Mouse (Mus musculus) limb, embryonic 10.5 days (tissue): ENCODE measurements around the gene 2210408I21Rik. TPM values are rescaled to one million over a fixed set of nuclear protein-coding genes. Genes with fewer than 3 reads are reported as not detected.

Experiments
- DNase-seq: peaks from one replicate; pipeline ENCODE4 v3.0.0-alpha.2; 2017; ENCODE audit warnings: low spot score
- H3K27ac ChIP-seq: fragments of 300-500 bp; sonication (generic); 2 replicates; pipeline ENCODE4 v1.5.1; 2016; ENCODE audit warnings: mild to moderate bottlenecking
- H3K27me3 ChIP-seq: fragments of 300-500 bp; sonication (generic); 2 replicates; pipeline ENCODE4 v1.6.1; 2016; ENCODE audit warnings: low read depth, mild to moderate bottlenecking; ENCODE audit not compliant: poor library complexity, severe bottlenecking
- H3K36me3 ChIP-seq: fragments of 300-500 bp; sonication (generic); 2 replicates; pipeline ENCODE4 v1.6.1; 2016; ENCODE audit warnings: mild to moderate bottlenecking, moderate library complexity
- H3K4me1 ChIP-seq: fragments of 300-500 bp; sonication (generic); 2 replicates; pipeline ENCODE4 v1.6.1; 2016
- H3K4me3 ChIP-seq: fragments of 300-500 bp; sonication (generic); 2 replicates; pipeline ENCODE4 v1.5.1; 2016; ENCODE audit warnings: mild to moderate bottlenecking, moderate library complexity
- H3K9me3 ChIP-seq: fragments of 300-500 bp; sonication (generic); replicated peaks from 2 replicates; pipeline ENCODE4 v1.6.1; 2016; ENCODE audit warnings: mild to moderate bottlenecking
- WGBS: fragments of 180-500 bp; shearing (Covaris S2); methylation state at CpG from one replicate; pipeline ENCODE4 v1.1.7; 2016; 5-methylcytosine and 5-hydroxymethylcytosine counted together
- polyA plus RNA-seq: library from polyadenylated mRNA; unstranded; fragments of >200 nt; fragmentation: Nextera tagmentation; extraction: Ambion mirVana; gene quantifications from 2 replicates; pipeline ENCODE4 v1.2.1, GENCODE M21; 2016

The 2210408I21Rik gene
- polyA plus RNA-seq, 1 experiment from 2014 or later: 9.4 TPM

DNA sequence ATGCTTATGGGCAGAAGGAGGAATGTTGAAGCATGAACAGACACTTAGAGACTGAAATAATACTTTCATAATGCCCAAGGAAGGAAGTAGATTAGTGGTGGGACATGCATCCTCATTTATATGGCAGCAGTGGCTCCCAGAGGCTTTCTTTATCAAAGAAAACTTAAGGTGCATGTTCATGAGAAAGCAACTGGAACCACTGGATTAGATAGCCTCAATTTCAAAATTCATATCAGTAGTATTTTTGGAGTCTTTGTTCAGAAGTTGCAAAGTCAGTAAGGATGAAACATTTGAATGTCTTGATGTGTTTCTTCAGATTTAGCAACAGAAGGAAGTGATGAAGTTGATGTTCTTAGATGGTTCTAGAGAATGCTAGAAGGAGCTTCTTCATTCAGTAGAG is 77.9 kb downstream of the 2210408I21Rik start:
- no peaks in the 10 kb centered on the region for H3K36me3 ChIP-seq
- no peak for DNase-seq
- no peaks in the 10 kb centered on the region for H3K4me1 ChIP-seq
- no peaks in the 10 kb centered on the region for H3K9me3 ChIP-seq
- no peaks in the 10 kb centered on the region for H3K27me3 ChIP-seq
- H3K4me3 ChIP-seq: no peak overlapping the region
- no peak overlapping the region for H3K27ac ChIP-seq

DNA sequence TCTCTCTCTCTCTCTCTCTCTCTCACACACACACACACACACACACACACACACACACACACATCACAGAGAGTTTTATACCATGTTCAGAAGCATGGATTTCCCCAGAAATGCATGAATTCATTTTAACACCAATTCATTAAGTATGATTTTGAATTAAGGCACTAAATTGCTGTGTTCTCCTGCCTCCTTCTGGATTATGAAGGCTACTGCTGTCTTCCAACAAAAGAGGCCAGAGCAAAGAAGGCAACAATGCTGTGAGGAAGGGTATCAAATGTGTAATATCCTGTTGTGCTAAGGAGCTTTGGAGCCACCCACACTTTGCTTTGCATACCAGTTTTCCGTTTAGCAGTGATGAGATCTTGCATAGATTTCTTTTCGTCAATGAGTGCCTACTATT is 80.1 kb downstream of the 2210408I21Rik start:
- H3K4me1 ChIP-seq: no peaks in the 10 kb centered on the region
- 82% methylated on average over 2 of the region's 2 CpGs for WGBS
- no peaks in the 10 kb centered on the region for H3K27me3 ChIP-seq
- H3K9me3 ChIP-seq: no peaks in the 10 kb centered on the region
- no peak overlapping the region for H3K4me3 ChIP-seq
- no peak for DNase-seq
- H3K36me3 ChIP-seq: no peaks in the 10 kb centered on the region
- no peak overlapping the region for H3K27ac ChIP-seq

DNA sequence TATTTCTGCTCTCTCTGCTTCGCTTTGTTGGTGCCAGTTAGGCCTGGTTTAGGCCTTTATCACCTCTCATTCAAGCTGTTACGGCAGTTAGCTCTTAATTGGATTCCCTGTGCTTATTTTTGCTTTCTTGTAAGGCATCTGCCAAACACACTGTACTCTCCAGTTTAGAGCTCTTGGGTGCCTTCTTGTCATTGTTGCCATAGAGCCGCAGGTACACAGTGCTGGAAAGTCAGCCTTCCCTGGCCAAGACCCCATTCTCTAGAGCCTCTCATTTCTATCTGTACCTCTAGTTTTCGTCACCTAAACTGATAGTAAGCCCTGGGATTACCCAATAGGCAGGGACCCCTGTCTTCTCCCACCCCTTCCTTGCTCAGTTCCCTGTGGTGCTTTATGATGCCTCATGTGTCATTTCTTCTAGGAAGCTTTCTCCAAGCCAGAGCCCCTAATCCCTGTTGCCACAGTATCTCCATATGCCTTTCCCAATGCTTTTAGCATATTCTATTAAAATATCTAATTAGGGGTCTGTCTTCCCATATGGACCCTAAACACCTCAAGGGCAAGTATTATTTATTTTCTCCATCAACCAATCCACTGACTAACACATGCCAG is 82.4 kb downstream of the 2210408I21Rik start:
- no peaks in the 10 kb centered on the region for H3K9me3 ChIP-seq

DNA sequence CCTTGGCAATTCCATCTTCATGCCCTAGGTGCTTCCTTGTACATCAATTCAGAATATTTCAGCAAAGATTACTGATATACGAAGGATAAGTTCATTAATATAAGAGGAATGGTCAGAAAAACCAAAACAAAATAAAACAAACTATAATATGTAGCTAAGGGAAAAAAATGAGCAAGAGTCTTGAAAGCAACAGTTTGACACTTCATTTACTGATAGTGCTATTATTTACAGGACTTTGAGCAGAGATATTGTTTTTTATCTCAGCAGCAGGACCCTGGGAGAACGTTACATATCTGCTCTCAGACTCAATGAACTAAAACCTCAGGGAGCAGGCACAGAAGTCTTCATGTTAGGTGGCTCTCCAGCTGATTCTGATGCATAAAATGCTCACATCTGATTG is 85.7 kb downstream of the 2210408I21Rik start:
- Histone ChIP-seq H3K4me1 (no peaks in the 10 kb centered on the region), H3K4me3 (no peak overlapping the region), H3K36me3 (no peaks in the 10 kb centered on the region), H3K27ac (no peak overlapping the region), H3K9me3 (no peaks in the 10 kb centered on the region), H3K27me3 (no peaks in the 10 kb centered on the region)
- DNase-seq: no peak
- 84% methylated on average over 2 of the region's 2 CpGs for WGBS

More for the DNA sequence above, 82.4 kb downstream of the 2210408I21Rik start:
- DNase-seq: no peak
- H3K4me1 ChIP-seq: no peaks in the 10 kb centered on the region
- no peak overlapping the region for H3K4me3 ChIP-seq
- H3K27ac ChIP-seq: no peak overlapping the region
- no peaks in the 10 kb centered on the region for H3K27me3 ChIP-seq
- 88% methylated on average over 4 of the region's 4 CpGs for WGBS
- H3K36me3 ChIP-seq: no peaks in the 10 kb centered on the region

DNA sequence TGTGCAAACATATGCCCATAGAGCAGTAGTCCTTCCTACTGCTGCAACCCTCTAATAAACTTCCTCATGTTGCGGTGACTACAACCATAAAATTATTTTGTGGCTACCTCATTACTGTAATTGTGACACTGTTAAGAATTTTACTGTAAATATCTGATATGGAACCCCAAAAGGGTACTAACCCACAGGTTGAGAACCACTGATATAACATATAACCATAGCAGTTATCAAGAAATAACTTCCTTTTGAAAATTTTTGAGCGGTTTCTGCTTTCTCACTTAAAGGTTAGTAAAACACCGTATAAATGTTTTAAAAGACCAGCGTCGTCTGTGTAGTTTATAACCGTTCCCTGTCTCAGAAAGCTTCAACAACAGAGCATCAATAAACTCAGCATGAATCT is 121.2 kb downstream of the 2210408I21Rik start:
- WGBS: 93% methylated on average over 6 of the region's 6 CpGs
- 0 out of 2 replicates have a peak, but pooled peaks cover 4% of the 10 kb centered on the region for H3K4me1 ChIP-seq
- H3K27me3 ChIP-seq: no peaks in the 10 kb centered on the region
- H3K36me3 ChIP-seq: no peaks in the 10 kb centered on the region
- no peak overlapping the region for H3K27ac ChIP-seq
- H3K9me3 ChIP-seq: no peaks in the 10 kb centered on the region
- no peak for DNase-seq
- no peak overlapping the region for H3K4me3 ChIP-seq

DNA sequence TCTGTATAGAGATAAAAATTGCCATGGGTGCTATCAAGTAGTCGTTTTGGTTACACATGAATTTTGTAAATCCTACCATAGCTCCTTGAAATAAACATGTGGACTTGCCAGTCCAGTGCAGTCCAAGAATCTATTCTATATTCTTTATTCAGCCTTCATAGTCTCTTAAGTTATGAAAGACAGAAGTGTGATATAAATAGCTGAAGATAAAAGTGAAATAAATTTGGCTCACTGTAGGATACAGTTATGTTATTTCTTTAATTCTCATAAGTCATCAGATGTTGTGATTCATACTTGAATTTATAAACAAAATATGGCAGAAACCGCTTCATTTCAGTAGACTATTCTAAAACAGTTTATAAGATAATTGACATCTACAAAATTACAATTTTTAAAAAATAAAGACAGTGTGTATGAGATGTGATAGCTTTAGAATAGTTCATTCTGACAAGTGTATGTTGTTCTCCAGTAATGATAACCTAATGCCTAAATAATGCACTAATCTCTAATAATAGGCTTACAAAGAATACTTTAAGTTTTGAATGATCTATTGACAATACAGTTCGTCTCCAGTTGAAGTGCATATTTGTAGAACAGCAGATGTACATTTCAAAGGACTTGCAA is 127.5 kb downstream of the 2210408I21Rik start:
- Histone ChIP-seq H3K27me3 (no peaks in the 10 kb centered on the region), H3K27ac (no peak overlapping the region), H3K36me3 (no peaks in the 10 kb centered on the region), H3K9me3 (no peaks in the 10 kb centered on the region), H3K4me1 (peaks cover 47% of the 10 kb centered on the region), H3K4me3 (no peak overlapping the region)
- DNase-seq: no peak
- 58% methylated on average over 3 of the region's 3 CpGs for WGBS

DNA sequence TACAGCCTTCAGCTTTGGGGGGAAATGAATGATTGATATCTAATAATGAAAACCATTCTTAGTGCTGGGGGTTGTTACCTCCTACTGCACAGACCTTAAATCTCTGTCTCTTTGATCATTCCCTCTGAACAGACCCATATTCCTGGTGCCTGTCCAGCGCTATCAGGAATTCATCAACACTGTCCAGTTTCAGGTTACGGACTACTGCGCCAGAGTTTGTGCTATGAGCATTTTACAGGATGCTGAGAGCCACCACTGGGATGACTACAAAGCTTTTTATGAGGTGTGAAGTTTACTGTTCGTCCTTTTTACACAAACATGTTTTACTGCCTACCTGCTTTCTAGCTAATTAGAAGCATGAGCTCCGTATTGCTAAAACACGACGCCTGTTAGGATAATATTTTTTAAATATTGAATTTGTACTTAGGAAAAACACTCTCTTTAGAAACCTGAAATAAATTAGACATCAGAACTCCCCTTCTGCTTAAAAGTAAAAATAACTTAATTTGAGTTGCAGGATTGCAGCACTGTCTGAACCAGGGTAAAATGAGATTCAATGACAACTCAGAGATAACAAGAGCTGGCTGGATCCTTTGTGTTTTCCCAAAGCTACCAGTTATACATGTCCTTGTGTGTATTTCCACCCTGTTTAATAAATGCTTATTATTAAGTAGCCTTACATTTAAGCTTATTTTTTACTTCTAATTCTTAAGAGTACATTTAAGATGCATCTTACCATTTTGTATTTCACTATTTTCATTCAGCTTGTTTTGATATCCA is 128.2 kb downstream of the 2210408I21Rik start:
- no peak overlapping the region for H3K4me3 ChIP-seq
- 16% methylated on average over 7 of the region's 7 CpGs for WGBS
- no peaks in the 10 kb centered on the region for H3K9me3 ChIP-seq
- no peaks in the 10 kb centered on the region for H3K36me3 ChIP-seq
- DNase-seq: peak; percentile 43
- no peaks in the 10 kb centered on the region for H3K27me3 ChIP-seq
- no peak overlapping the region for H3K27ac ChIP-seq
- H3K4me1 ChIP-seq: peaks cover 47% of the 10 kb centered on the region

DNA sequence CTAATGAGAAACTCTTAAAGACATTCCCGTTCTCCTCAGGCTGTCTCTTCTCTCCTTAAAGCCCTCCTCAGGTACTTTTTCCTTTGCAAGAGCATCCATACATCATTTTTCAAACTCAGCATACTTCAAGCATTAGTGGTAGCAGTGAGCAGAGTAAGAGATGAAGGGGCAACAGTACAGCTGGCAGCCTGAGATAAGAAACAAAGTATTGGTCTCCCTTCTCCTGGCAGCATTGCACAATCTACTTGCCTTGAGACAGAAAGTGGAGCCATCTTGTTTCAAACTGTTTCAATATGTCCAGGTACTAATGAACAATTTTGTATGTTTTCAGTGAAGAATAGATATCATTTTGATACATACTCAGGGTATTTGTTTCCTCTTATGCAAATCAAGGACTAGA is 129.1 kb downstream of the 2210408I21Rik start:
- WGBS: 14% methylated on average over 1 of the region's 1 CpGs
- no peaks in the 10 kb centered on the region for H3K9me3 ChIP-seq
- no peak for DNase-seq

DNA sequence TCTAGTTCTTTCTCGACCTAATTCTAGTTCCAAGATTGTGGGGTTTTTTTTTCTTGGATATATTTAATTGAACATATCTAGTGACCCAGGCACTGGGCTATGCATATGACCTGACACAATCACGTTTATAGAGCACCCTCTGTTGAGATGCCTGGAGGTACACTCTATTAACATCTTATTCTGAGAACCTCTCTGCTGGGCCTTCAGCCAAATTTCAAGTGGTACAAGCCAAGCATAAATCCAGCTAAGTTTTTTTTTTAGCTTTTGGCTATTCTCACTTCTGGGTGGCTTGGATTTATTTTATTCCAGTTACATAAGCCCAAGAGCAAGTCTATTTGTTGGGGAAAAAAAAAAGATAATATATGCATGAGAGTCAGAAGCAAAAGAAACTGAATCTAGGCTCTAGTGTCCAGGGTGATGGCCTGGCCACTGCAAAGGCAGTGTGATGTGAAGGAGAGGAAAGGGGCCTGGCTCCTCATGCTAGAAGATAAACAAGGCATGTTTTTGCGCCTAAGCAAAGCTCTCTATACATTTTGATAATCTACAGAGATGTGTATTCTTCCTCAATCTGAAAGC is 139.9 kb downstream of the 2210408I21Rik start:
- no peaks in the 10 kb centered on the region for H3K27me3 ChIP-seq
- H3K9me3 ChIP-seq: no peaks in the 10 kb centered on the region
- no peaks in the 10 kb centered on the region for H3K36me3 ChIP-seq
- no peak overlapping the region for H3K27ac ChIP-seq
- no peak overlapping the region for H3K4me3 ChIP-seq
- WGBS: 82% methylated on average over 3 of the region's 3 CpGs
- no peak for DNase-seq
- H3K4me1 ChIP-seq: no peaks in the 10 kb centered on the region

More for the DNA sequence above, 129.1 kb downstream of the 2210408I21Rik start:
- no peak overlapping the region for H3K4me3 ChIP-seq
- no peak overlapping the region for H3K27ac ChIP-seq
- H3K27me3 ChIP-seq: no peaks in the 10 kb centered on the region
- no peaks in the 10 kb centered on the region for H3K36me3 ChIP-seq
- H3K4me1 ChIP-seq: peaks cover 47% of the 10 kb centered on the region

DNA sequence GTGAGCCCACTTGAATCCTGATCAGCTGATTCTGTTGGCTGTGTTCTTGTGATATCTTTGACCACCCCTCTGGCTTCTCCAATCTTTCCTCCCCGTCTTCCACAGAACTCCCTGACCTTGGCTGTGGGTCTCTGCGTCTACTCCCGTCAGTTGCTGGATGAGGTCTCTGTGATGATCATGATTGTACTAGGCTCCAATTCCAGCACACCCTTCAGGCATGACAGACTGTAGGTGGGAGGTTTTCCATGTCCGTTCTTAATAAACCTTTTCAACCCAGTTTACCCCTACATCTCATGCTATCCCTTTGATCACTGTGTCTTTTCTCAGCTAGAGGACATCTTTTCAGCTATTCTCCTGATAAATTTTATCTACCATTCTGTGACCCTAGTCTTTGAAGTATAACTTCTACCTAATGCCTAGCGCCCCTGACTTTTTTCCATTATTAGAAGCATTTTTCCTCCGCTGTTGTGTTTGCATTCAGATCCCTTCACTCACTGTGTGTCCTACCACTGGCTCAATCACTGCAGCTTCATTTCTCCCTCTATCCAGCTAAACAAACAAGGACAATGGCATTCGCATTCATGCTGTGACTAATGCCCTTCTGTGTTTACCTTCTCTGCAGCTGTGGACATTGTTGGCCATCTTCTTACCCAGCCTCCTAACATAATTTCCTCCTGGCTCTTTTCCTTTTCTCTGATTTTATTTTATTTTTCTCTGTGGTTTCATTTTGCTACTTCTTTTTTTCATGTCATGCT is 143.5 kb downstream of the 2210408I21Rik start:
- Histone ChIP-seq H3K9me3 (no peaks in the 10 kb centered on the region), H3K4me1 (no peaks in the 10 kb centered on the region), H3K27me3 (no peaks in the 10 kb centered on the region), H3K36me3 (no peaks in the 10 kb centered on the region), H3K4me3 (no peak overlapping the region), H3K27ac (no peak overlapping the region)
- no peak for DNase-seq
- 92% methylated on average over 7 of the region's 7 CpGs for WGBS

DNA sequence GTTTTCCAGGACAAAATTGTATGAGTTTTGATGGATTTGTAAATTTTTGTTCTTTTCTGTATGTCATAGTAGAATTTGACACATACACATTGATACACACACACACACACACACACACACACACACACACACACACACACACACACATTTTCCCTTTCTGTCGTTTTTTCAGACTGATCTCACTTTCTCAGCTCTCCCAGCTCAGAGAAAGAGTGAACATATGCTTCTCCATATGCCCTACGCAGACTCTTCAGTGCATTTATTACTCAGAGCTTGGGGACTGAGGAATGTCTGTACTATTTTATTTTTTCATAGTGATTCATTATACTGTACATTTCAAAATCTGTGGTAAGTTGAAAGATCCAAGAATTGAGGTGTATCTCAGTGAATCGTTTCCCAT is 160.2 kb downstream of the 2210408I21Rik start:
- H3K27ac ChIP-seq: no peak overlapping the region
- 89% methylated on average over 3 of the region's 3 CpGs for WGBS
- no peaks in the 10 kb centered on the region for H3K9me3 ChIP-seq
- no peaks in the 10 kb centered on the region for H3K27me3 ChIP-seq
- no peak for DNase-seq
- H3K36me3 ChIP-seq: no peaks in the 10 kb centered on the region
- no peaks in the 10 kb centered on the region for H3K4me1 ChIP-seq
- no peak overlapping the region for H3K4me3 ChIP-seq

DNA sequence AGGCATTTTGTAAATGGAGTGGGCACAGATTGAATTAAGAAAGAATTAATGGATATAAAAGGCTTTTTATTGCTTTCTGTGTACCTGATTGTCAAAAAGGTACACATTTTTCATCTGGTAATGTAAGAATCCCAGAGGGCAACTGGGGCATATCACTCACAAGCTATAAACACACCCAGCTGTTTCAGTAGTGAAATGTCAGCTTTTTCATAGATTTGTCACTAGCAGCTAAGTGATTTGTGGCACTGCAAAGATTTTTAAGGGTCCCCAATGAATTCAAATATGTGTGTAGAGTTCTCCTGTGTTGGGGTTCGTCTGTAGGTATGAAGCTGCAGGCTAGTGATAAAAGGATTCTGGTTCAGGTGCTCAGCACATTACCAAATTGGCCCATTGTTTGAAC is 188.8 kb downstream of the 2210408I21Rik start:
- Histone ChIP-seq H3K9me3 (no peaks in the 10 kb centered on the region), H3K4me3 (no peak overlapping the region), H3K36me3 (no peaks in the 10 kb centered on the region), H3K27ac (no peak overlapping the region), H3K4me1 (peaks cover 43% of the 10 kb centered on the region), H3K27me3 (no peaks in the 10 kb centered on the region)
- no peak for DNase-seq
- WGBS: 63% methylated on average over 1 of the region's 1 CpGs
